Mouse (Mus musculus) T-helper 1 cell (primary cell): ENCODE measurements around the gene Gm36210.

Experiments used
- in situ Hi-C: fragments of 300-600 bp; cut with MboI, MseI; formaldehyde crosslinking; loops from one replicate; pipeline ENCODE4 v1.15.1; 2025; ENCODE audit warnings: high pct_unique_total_duplicates

Gene Gm36210

GRCm38 (mm10) chr7:4906466-4906950, at the start of gene Gm36210:
Gm36210 (minus strand) TSS chr7:4906516.
- in situ Hi-C loops = no loop called here

GRCm38 (mm10) chr7:4953815-4954445, 47.6 kb upstream of the Gm36210 start:
- in situ Hi-C loops = no loop called here

GRCm38 (mm10) chr7:4950561-4951342, 44.4 kb upstream of the Gm36210 start:
- in situ Hi-C loops = no loop called here

GRCm38 (mm10) chr7:4948386-4948785, 42.1 kb upstream of the Gm36210 start:
- in situ Hi-C loops = no loop called here

- in situ Hi-C loops = no loop called here
Observed at GRCm38 (mm10) chr7:4947855-4948254, 41.5 kb upstream of the Gm36210 start.

- in situ Hi-C loops = loop anchor here (5.0 kb wide), 1 partner anchor 109 kb away; the partner anchor contains the start of gene Zfp580
Observed at GRCm38 (mm10) chr7:4943223-4943815, 37.0 kb upstream of the Gm36210 start.

GRCm38 (mm10) chr7:4942673-4943072, 36.4 kb upstream of the Gm36210 start:
- in situ Hi-C loops = loop anchor here (5.0 kb wide), 1 partner anchor 110 kb away; the partner anchor contains the start of gene Zfp580

- in situ Hi-C loops = loop anchor here (5.0 kb wide), 1 partner anchor 112 kb away; the partner anchor contains the start of gene Zfp580
Observed at GRCm38 (mm10) chr7:4940068-4940479, 33.8 kb upstream of the Gm36210 start.

GRCm38 (mm10) chr7:4938456-4938855, 32.1 kb upstream of the Gm36210 start:
- in situ Hi-C loops = no loop called here

GRCm38 (mm10) chr7:4937392-4937791, 31.1 kb upstream of the Gm36210 start:
- in situ Hi-C loops = no loop called here

GRCm38 (mm10) chr7:4936832-4937231, 30.5 kb upstream of the Gm36210 start:
- in situ Hi-C loops = no loop called here

GRCm38 (mm10) chr7:4934160-4934914, 28.0 kb upstream of the Gm36210 start:
- in situ Hi-C loops = no loop called here

GRCm38 (mm10) chr7:4933103-4933502, 26.8 kb upstream of the Gm36210 start:
- in situ Hi-C loops = no loop called here

- in situ Hi-C loops = no loop called here
Observed at GRCm38 (mm10) chr7:4928323-4928722, 22.0 kb upstream of the Gm36210 start.

GRCm38 (mm10) chr7:4927711-4928110, 21.4 kb upstream of the Gm36210 start:
- in situ Hi-C loops = no loop called here

- in situ Hi-C loops = no loop called here
Observed at GRCm38 (mm10) chr7:4926849-4927248, 20.5 kb upstream of the Gm36210 start.

GRCm38 (mm10) chr7:4925441-4926381, 19.4 kb upstream of the Gm36210 start, which contains the start of gene Ssc5d:
Ssc5d (plus strand) TSS chr7:4925785.
- in situ Hi-C loops = no loop called here

GRCm38 (mm10) chr7:4924891-4925301, 18.6 kb upstream of the Gm36210 start:
- in situ Hi-C loops = no loop called here

- in situ Hi-C loops = no loop called here
Observed at GRCm38 (mm10) chr7:4924483-4924882, 18.2 kb upstream of the Gm36210 start.
